Mouse (Mus musculus): ENCODE results near the gene Tgfbr3. TPM values are rescaled to one million over a fixed set of nuclear protein-coding genes. Genes with fewer than 3 reads are reported as not detected.
"Not testable (repeated sequence)": the region's sequence is repeated elsewhere in the genome, so short reads cannot be mapped to it uniquely, and the experiment has no call there.

Gene Tgfbr3
- polyA plus RNA-seq, 1 experiment from 2014 or later, result 10.5 TPM

DNA sequence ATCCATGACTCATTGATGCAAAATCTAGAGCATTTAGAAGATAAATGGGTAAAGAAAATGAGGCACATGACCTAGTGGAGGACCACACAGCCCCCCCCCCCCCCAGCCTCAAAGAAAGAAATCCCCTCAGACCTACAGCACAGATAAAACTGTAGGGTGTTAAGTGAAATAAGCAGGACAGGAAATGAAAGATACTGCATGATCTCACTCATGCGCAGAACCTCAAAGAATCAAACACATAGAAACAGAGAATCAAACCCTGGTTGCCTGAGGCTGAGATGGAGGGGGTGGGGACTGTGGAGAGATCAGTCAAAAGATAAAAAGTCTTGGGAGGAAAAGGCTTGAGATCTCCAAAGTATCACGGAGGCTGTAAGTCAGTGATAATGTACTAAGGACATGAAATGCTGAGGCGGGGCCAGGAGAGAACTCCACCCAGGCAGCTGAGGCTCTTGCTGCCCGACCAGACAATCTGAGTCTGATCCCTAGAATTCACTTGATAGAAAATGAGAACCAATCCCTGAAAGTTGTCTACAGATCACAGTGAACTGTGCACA lies 29.9 kb downstream of the Tgfbr3 start:
- H3K4me3 ChIP-seq (ENCODE audit: low read depth, low read length), result no peak overlapping the region
- no peaks in the 10 kb centered on the region for H3K27me3 ChIP-seq (ENCODE audit: control insufficient read depth, insufficient read depth, low read length)
- H3K4me2 ChIP-seq (ENCODE audit: low read depth, low read length), result no peak overlapping the region
- no peaks in the 10 kb centered on the region for H3K9me3 ChIP-seq (replicated peaks; ENCODE audit: control insufficient read depth, low read length)
- H3K4me1 ChIP-seq (ENCODE audit: control insufficient read depth, insufficient read depth, low read length), result no peaks in the 10 kb centered on the region
- H3K36me3 ChIP-seq (replicated peaks; ENCODE audit: control insufficient read depth, insufficient read depth, low read depth, low read length), result no peaks in the 10 kb centered on the region
- DNase-seq (ENCODE audit: low spot score), result no peak
- no peak overlapping the region for H3K27ac ChIP-seq (replicated peaks; ENCODE audit: low read depth, low read length)
- ATAC-seq (replicated peaks; ENCODE audit: insufficient number of reproducible peaks, low FRiP score, low TSS enrichment, low read depth), result no peak
- WGBS, result 81% methylated on average over 4 of the region's 4 CpGs
- H3K9ac ChIP-seq (replicated peaks; ENCODE audit: low read length), result no peak overlapping the region

DNA sequence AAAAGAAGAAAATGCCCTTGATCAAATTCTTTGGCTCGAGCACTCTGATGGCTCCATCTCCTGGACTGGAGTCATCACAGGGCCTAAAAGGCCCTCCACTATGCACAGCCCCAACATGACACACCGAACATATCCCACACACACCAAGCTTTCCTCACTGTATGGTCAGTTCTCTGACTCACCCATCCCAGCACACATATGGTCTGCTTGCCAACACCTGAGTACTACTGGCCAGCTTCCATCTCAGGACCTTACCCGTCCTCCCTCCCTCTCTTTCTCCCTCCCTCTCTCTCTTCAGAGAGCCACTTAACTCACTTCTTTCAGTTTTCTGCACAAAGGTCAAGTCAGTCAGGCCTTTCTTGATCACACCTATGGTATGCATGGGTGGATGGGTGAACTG lies 36.0 kb downstream of the Tgfbr3 start:
- Histone ChIP-seq H3K27me3 (ENCODE audit: control insufficient read depth, insufficient read depth, low read length) (no peaks in the 10 kb centered on the region), H3K4me3 (ENCODE audit: low read depth, low read length) (no peak overlapping the region), H3K36me3 (replicated peaks; ENCODE audit: control insufficient read depth, insufficient read depth, low read depth, low read length) (no peaks in the 10 kb centered on the region), H3K9ac (replicated peaks; ENCODE audit: low read length) (no peak overlapping the region), H3K4me1 (ENCODE audit: control insufficient read depth, insufficient read depth, low read length) (0 out of 2 replicates have a peak, but pooled peaks cover 2% of the 10 kb centered on the region), H3K4me2 (ENCODE audit: low read depth, low read length) (no peak overlapping the region), H3K27ac (replicated peaks; ENCODE audit: low read depth, low read length) (no peak overlapping the region), H3K9me3 (replicated peaks; ENCODE audit: control insufficient read depth, low read length) (no peaks in the 10 kb centered on the region)
- ATAC-seq (replicated peaks; ENCODE audit: insufficient number of reproducible peaks, low FRiP score, low TSS enrichment, low read depth) (no peak), DNase-seq (ENCODE audit: low spot score) (no peak)
- WGBS, result 94% methylated on average over 3 of the region's 3 CpGs

DNA sequence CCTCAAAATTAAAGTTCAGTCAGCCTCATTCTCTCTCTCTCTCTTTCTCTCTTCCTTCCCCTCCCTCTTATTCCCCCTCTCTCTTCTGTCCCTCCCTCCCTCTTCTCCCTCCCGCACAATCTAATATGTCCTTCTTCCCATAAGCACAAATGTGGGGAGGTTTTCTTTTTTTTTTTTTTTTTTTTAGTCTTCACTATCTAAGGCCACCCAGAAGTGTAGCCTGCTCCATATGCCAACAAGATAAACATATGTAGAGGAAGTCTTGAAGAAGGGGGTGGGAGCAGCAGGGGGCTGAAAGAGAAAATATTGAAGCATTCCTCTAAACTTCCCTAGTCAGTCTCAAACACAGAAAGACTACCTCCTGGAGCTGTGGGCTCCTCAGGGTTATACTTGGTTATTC lies 37.0 kb downstream of the Tgfbr3 start:
- ATAC-seq (replicated peaks; ENCODE audit: insufficient number of reproducible peaks, low FRiP score, low TSS enrichment, low read depth), result no peak
- no peak overlapping the region for H3K4me3 ChIP-seq (ENCODE audit: low read depth, low read length)
- 30% methylated on average over 1 of the region's 1 CpGs for WGBS
- no peak for DNase-seq (ENCODE audit: low spot score)
- H3K9ac ChIP-seq (replicated peaks; ENCODE audit: low read length), result no peak overlapping the region
- H3K9me3 ChIP-seq (replicated peaks; ENCODE audit: control insufficient read depth, low read length), result no peaks in the 10 kb centered on the region
- H3K27me3 ChIP-seq (ENCODE audit: control insufficient read depth, insufficient read depth, low read length), result no peaks in the 10 kb centered on the region
- 0 out of 2 replicates have a peak, but pooled peaks cover 2% of the 10 kb centered on the region for H3K4me1 ChIP-seq (ENCODE audit: control insufficient read depth, insufficient read depth, low read length)
- H3K27ac ChIP-seq (replicated peaks; ENCODE audit: low read depth, low read length), result no peak overlapping the region
- H3K36me3 ChIP-seq (replicated peaks; ENCODE audit: control insufficient read depth, insufficient read depth, low read depth, low read length), result no peaks in the 10 kb centered on the region
- H3K4me2 ChIP-seq (ENCODE audit: low read depth, low read length), result no peak overlapping the region

DNA sequence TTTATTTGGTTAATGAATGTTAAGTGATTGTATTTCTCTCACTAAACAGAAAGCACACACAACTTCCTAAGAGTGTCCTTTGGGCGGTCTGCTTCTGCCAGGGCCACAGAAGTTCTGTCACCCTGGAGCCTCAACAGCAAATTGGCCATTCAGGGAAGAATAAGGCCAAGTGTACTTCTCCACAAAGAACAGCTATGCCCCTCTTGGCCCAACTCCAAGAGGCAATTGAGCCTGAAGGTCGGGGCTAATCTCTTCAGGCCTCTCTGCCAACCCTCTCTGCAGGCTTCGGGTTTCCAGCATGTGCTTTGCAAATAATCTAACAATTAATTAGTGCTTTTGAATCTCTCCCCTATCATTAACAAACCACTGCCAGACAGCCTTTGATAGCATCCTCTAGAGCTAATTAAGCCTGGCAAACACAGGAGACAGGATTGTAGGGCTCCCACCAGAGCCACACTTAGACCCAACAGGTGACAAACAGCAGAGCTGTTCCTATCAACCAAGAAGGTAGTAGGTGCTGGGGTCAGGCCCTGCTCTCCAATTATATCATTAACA lies 37.6 kb downstream of the Tgfbr3 start:
- no peaks in the 10 kb centered on the region for H3K27me3 ChIP-seq (ENCODE audit: control insufficient read depth, insufficient read depth, low read length)
- no peaks in the 10 kb centered on the region for H3K36me3 ChIP-seq (replicated peaks; ENCODE audit: control insufficient read depth, insufficient read depth, low read depth, low read length)
- H3K4me3 ChIP-seq (ENCODE audit: low read depth, low read length), result no peak overlapping the region
- 0 out of 2 replicates have a peak overlapping the region, but pooled peaks have one; percentile 14 for H3K27ac ChIP-seq (replicated peaks; ENCODE audit: low read depth, low read length)
- no peak overlapping the region for H3K9ac ChIP-seq (replicated peaks; ENCODE audit: low read length)
- DNase-seq (ENCODE audit: low spot score) (peak; percentile 72), ATAC-seq (replicated peaks; ENCODE audit: insufficient number of reproducible peaks, low FRiP score, low TSS enrichment, low read depth) (0 out of 2 replicates have a peak, but pooled peaks have one; percentile 35)
- H3K4me1 ChIP-seq (ENCODE audit: control insufficient read depth, insufficient read depth, low read length), result 0 out of 2 replicates have a peak, but pooled peaks cover 2% of the 10 kb centered on the region
- H3K9me3 ChIP-seq (replicated peaks; ENCODE audit: control insufficient read depth, low read length), result no peaks in the 10 kb centered on the region
- H3K4me2 ChIP-seq (ENCODE audit: low read depth, low read length), result no peak overlapping the region
- WGBS, result 8% methylated on average over 3 of the region's 3 CpGs

DNA sequence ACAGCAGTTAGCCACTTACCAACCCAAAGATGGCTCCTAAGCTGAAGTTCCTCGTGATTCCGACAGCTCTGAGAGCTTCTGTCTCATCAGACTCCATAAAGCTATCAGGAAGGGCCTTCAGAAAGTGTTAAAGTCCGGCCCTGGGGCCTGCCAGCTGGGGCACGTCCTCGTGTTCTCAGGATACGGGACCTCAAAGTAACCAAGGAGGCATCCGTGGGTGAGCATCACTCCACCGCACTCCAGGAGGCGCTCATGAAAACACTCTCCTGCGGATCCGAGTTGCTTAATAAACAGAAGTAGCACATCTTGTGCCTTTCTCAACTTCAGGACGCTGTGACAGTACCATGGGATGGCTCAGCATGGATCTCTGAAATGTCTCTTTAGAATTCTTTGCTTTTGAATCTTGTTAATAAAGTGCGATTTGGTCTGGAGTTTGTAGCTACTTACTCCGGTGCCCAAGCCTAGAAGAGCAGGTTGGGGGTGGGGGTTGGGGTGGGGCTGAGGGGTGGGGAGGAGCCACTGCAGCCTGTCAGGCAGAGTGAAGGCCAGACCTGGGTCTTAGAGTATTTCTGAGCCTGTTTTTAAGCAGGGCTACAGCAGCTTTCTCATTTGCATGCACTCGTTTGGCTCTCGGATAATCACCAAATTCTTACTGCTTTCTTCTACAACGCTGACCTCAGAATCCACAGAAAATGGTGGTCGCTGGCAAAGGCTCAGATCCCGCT lies 38.7 kb downstream of the Tgfbr3 start:
- no peaks in the 10 kb centered on the region for H3K9me3 ChIP-seq (replicated peaks; ENCODE audit: control insufficient read depth, low read length)
- H3K4me3 ChIP-seq (ENCODE audit: low read depth, low read length), result no peak overlapping the region
- ATAC-seq (replicated peaks; ENCODE audit: insufficient number of reproducible peaks, low FRiP score, low TSS enrichment, low read depth) (no peak), DNase-seq (ENCODE audit: low spot score) (no peak)
- no peak overlapping the region for H3K27ac ChIP-seq (replicated peaks; ENCODE audit: low read depth, low read length)
- no peak overlapping the region for H3K9ac ChIP-seq (replicated peaks; ENCODE audit: low read length)
- WGBS, result 19% methylated on average over 19 of the region's 19 CpGs
- no peaks in the 10 kb centered on the region for H3K36me3 ChIP-seq (replicated peaks; ENCODE audit: control insufficient read depth, insufficient read depth, low read depth, low read length)
- 0 out of 2 replicates have a peak, but pooled peaks cover 2% of the 10 kb centered on the region for H3K4me1 ChIP-seq (ENCODE audit: control insufficient read depth, insufficient read depth, low read length)
- no peak overlapping the region; the same call in 1 of the 2 replicates for H3K4me2 ChIP-seq (ENCODE audit: low read depth, low read length)
- no peaks in the 10 kb centered on the region for H3K27me3 ChIP-seq (ENCODE audit: control insufficient read depth, insufficient read depth, low read length)

DNA sequence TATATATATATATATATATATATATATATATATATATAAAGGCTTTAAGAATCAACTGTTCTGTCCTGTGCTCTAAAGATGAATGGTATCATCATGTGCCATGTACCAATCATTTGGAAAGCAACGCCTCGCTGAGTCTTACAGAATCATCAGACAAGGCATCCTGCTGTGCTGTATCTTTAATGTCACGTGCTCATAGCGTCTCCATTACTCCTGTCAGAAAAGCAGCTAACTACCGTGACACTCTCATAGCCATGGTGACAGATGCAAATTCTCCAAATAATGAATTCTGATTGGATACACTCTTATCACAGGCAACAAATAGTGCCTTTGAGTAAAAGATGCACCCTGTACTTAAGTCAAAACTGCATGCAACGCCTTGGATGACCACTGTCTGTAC lies 40.7 kb downstream of the Tgfbr3 start:
- ATAC-seq (replicated peaks; ENCODE audit: insufficient number of reproducible peaks, low FRiP score, low TSS enrichment, low read depth) (no peak), DNase-seq (ENCODE audit: low spot score) (no peak)
- Histone ChIP-seq H3K4me3 (ENCODE audit: low read depth, low read length) (no peak overlapping the region), H3K36me3 (replicated peaks; ENCODE audit: control insufficient read depth, insufficient read depth, low read depth, low read length) (no peaks in the 10 kb centered on the region), H3K4me2 (ENCODE audit: low read depth, low read length) (no peak overlapping the region), H3K27me3 (ENCODE audit: control insufficient read depth, insufficient read depth, low read length) (no peaks in the 10 kb centered on the region), H3K27ac (replicated peaks; ENCODE audit: low read depth, low read length) (no peak overlapping the region), H3K4me1 (ENCODE audit: control insufficient read depth, insufficient read depth, low read length) (0 out of 2 replicates have a peak, but pooled peaks cover 2% of the 10 kb centered on the region), H3K9me3 (replicated peaks; ENCODE audit: control insufficient read depth, low read length) (no peaks in the 10 kb centered on the region), H3K9ac (replicated peaks; ENCODE audit: low read length) (no peak overlapping the region)
- WGBS, result 91% methylated on average over 6 of the region's 6 CpGs

DNA sequence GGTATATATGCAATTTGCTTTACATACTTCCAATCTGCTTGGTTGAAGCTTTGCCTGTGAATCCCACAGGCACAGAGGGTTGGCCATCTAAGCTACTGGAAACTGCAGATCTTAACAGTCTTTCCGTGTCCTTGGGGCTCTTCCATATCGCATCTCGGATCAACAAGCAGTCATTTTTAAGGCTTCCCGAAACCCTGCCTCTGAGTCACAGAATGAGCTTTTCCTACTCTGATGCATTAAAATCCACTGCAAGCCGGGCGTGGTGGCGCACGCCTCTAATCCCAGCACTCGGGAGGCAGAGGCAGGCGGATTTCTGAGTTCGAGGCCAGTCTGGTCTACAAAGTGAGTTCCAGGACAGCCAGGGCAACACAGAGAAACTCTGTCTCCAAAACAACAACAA lies 41.1 kb downstream of the Tgfbr3 start:
- not testable (repeated sequence) for H3K4me3 ChIP-seq (ENCODE audit: low read depth, low read length); H3K4me2 ChIP-seq (ENCODE audit: low read depth, low read length); H3K9ac ChIP-seq (replicated peaks; ENCODE audit: low read length); H3K4me1 ChIP-seq (ENCODE audit: control insufficient read depth, insufficient read depth, low read length); H3K36me3 ChIP-seq (replicated peaks; ENCODE audit: control insufficient read depth, insufficient read depth, low read depth, low read length); H3K27ac ChIP-seq (replicated peaks; ENCODE audit: low read depth, low read length); ATAC-seq (replicated peaks; ENCODE audit: insufficient number of reproducible peaks, low FRiP score, low TSS enrichment, low read depth); H3K9me3 ChIP-seq (replicated peaks; ENCODE audit: control insufficient read depth, low read length); DNase-seq (ENCODE audit: low spot score); H3K27me3 ChIP-seq (ENCODE audit: control insufficient read depth, insufficient read depth, low read length)
- WGBS, result 92% methylated on average over 11 of the region's 11 CpGs

DNA sequence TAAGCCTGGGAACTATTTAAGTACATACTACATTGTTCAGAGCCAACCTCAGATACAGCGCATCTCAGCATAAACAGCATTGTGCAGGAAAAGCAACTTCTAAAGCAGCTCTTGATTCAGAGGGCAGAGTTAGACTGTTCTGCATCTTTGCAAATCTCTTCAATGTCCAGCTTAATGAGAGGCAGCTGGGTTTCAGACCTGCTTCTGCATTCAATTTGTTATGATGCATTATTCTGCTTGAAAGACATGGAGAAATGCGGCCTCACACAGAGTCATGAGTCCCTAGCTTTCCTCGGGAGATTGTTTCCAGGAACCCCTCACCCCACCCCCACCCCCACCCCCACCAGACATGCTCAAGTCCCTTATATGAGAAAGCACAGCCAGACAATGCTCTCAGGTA lies 41.6 kb downstream of the Tgfbr3 start:
- Histone ChIP-seq H3K36me3 (replicated peaks; ENCODE audit: control insufficient read depth, insufficient read depth, low read depth, low read length) (no peaks in the 10 kb centered on the region), H3K4me2 (ENCODE audit: low read depth, low read length) (no peak overlapping the region), H3K9ac (replicated peaks; ENCODE audit: low read length) (no peak overlapping the region), H3K9me3 (replicated peaks; ENCODE audit: control insufficient read depth, low read length) (no peaks in the 10 kb centered on the region), H3K27ac (replicated peaks; ENCODE audit: low read depth, low read length) (no peak overlapping the region), H3K27me3 (ENCODE audit: control insufficient read depth, insufficient read depth, low read length) (no peaks in the 10 kb centered on the region), H3K4me3 (ENCODE audit: low read depth, low read length) (no peak overlapping the region), H3K4me1 (ENCODE audit: control insufficient read depth, insufficient read depth, low read length) (0 out of 2 replicates have a peak, but pooled peaks cover 2% of the 10 kb centered on the region)
- ATAC-seq (replicated peaks; ENCODE audit: insufficient number of reproducible peaks, low FRiP score, low TSS enrichment, low read depth) (no peak), DNase-seq (ENCODE audit: low spot score) (peak; percentile 79)
- 46% methylated on average over 3 of the region's 3 CpGs for WGBS

Measured in embryonic facial prominence, embryonic 11.5 days (tissue).